Mouse (Mus musculus): Measurements from ENCODE around the gene Gm42669.

- TF ChIP-seq CTCF (IDR thresholded peaks at IDR 0.05; ENCODE audit: extremely low read depth, insufficient read length, insufficient replicate concordance, low read depth, low read length) (no peak), POLR2A (IDR thresholded peaks at IDR 0.05; ENCODE audit: low read depth, low read length) (no peak)
Measured at GRCm38 (mm10) chr5:107556969-107557368, 49.5 kb downstream of the Gm42669 start.
